Mouse (Mus musculus): ENCODE results near the gene Fscn2. TPM values are rescaled to one million over a fixed set of nuclear protein-coding genes. Genes with fewer than 3 reads are reported as not detected.
A peak's percentile ranks its signal among the peaks of the same experiment; 100 is the strongest.

Fscn2 gene
- polyA plus RNA-seq, 1 experiment from 2014 or later: 0.61 TPM

GRCm38 (mm10) chr11:120354304-120355276 is 6.7 kb upstream of the Fscn2 start:
- H3K4me1 ChIP-seq: peaks cover 80% of the 10 kb centered on the region
- no peak overlapping the region for H3K4me3 ChIP-seq
- no peak overlapping the region for H3K9ac ChIP-seq
- H3K9me3 ChIP-seq: no peaks in the 10 kb centered on the region
- H3K36me3 ChIP-seq: no peaks in the 10 kb centered on the region
- H3K27ac ChIP-seq: no peak overlapping the region
- ATAC-seq (ENCODE audit: low FRiP score, low read depth): no peak
- no peak overlapping the region for H3K4me2 ChIP-seq (replicated peaks)
- whole genome bisulfite sequencing: 85% methylated on average over 17 of the region's 17 CpGs
- no peaks in the 10 kb centered on the region for H3K27me3 ChIP-seq

GRCm38 (mm10) chr11:120355277-120356039 is 5.9 kb upstream of the Fscn2 start:
- no peak overlapping the region for H3K4me3 ChIP-seq
- H3K4me1 ChIP-seq: peaks cover 88% of the 10 kb centered on the region
- H3K27ac ChIP-seq: no peak overlapping the region
- H3K36me3 ChIP-seq: no peaks in the 10 kb centered on the region
- H3K4me2 ChIP-seq (replicated peaks): no peak overlapping the region
- no peaks in the 10 kb centered on the region for H3K9me3 ChIP-seq
- no peaks in the 10 kb centered on the region for H3K27me3 ChIP-seq
- no peak overlapping the region for H3K9ac ChIP-seq
- no peak for ATAC-seq (ENCODE audit: low FRiP score, low read depth)
- 65% methylated on average over 5 of the region's 5 CpGs for WGBS

- Histone ChIP-seq H3K27ac (peak overlapping the region; percentile 16; the same call in 1 of the 2 replicates), H3K36me3 (no peaks in the 10 kb centered on the region), H3K4me2 (replicated peaks) (no peak overlapping the region), H3K4me3 (no peak overlapping the region), H3K9me3 (no peaks in the 10 kb centered on the region), H3K9ac (no peak overlapping the region), H3K4me1 (peaks cover 88% of the 10 kb centered on the region), H3K27me3 (no peaks in the 10 kb centered on the region)
- no peak for ATAC-seq (ENCODE audit: low FRiP score, low read depth)
- 83% methylated on average over 15 of the region's 15 CpGs for WGBS
These were observed 5.0 kb upstream of the Fscn2 start for GRCm38 (mm10) chr11:120356319-120356840.

- H3K27me3 ChIP-seq: no peaks in the 10 kb centered on the region
- H3K27ac ChIP-seq: peak overlapping the region; percentile 93; the same call in 1 of the 2 replicates
- ATAC-seq (ENCODE audit: low FRiP score, low read depth): no peak
- WGBS: 95% methylated on average over 4 of the region's 4 CpGs
- H3K9ac ChIP-seq: no peak overlapping the region
- no peak overlapping the region for H3K4me2 ChIP-seq (replicated peaks)
- H3K4me3 ChIP-seq: no peak overlapping the region
- no peaks in the 10 kb centered on the region for H3K36me3 ChIP-seq
- H3K9me3 ChIP-seq: no peaks in the 10 kb centered on the region
- peaks cover 86% of the 10 kb centered on the region for H3K4me1 ChIP-seq
These were observed 4.4 kb upstream of the Fscn2 start for GRCm38 (mm10) chr11:120356900-120357299.

GRCm38 (mm10) chr11:120357791-120358401 is 3.4 kb upstream of the Fscn2 start:
- Histone ChIP-seq H3K27ac (peak overlapping the region; percentile 93), H3K27me3 (no peaks in the 10 kb centered on the region), H3K4me1 (peaks cover 80% of the 10 kb centered on the region), H3K4me2 (replicated peaks) (peak overlapping the region; percentile 51), H3K9me3 (no peaks in the 10 kb centered on the region), H3K36me3 (no peaks in the 10 kb centered on the region), H3K9ac (peak overlapping the region; percentile 8; the same call in 1 of the 2 replicates), H3K4me3 (0 out of 2 replicates have a peak overlapping the region, but pooled peaks have one; percentile 5)
- peak; percentile 81 for ATAC-seq (ENCODE audit: low FRiP score, low read depth)
- 11% methylated on average over 10 of the region's 10 CpGs for WGBS

GRCm38 (mm10) chr11:120359391-120359790 is 1.9 kb upstream of the Fscn2 start:
- Histone ChIP-seq H3K4me3 (no peak overlapping the region), H3K27me3 (no peaks in the 10 kb centered on the region), H3K9ac (no peak overlapping the region), H3K4me2 (replicated peaks) (no peak overlapping the region), H3K9me3 (no peaks in the 10 kb centered on the region), H3K36me3 (no peaks in the 10 kb centered on the region), H3K4me1 (peaks cover 69% of the 10 kb centered on the region), H3K27ac (peak overlapping the region; percentile 93; the same call in 1 of the 2 replicates)
- WGBS: 82% methylated on average over 6 of the region's 6 CpGs
- no peak for ATAC-seq (ENCODE audit: low FRiP score, low read depth)

GRCm38 (mm10) chr11:120360062-120360461 is 1.3 kb upstream of the Fscn2 start:
- ATAC-seq (ENCODE audit: low FRiP score, low read depth): no peak
- Histone ChIP-seq H3K9me3 (no peaks in the 10 kb centered on the region), H3K36me3 (no peaks in the 10 kb centered on the region), H3K27ac (no peak overlapping the region), H3K9ac (peak overlapping the region; percentile 43; the same call in 1 of the 2 replicates), H3K4me1 (peaks cover 62% of the 10 kb centered on the region), H3K27me3 (no peaks in the 10 kb centered on the region), H3K4me3 (no peak overlapping the region), H3K4me2 (replicated peaks) (no peak overlapping the region)
- 51% methylated on average over 8 of the region's 8 CpGs for WGBS

GRCm38 (mm10) chr11:120360755-120361154 is 579 bp upstream of the Fscn2 start:
- no peak overlapping the region for H3K4me3 ChIP-seq
- H3K9ac ChIP-seq: peak overlapping the region; percentile 43; the same call in 1 of the 2 replicates
- H3K4me2 ChIP-seq (replicated peaks): no peak overlapping the region
- H3K27me3 ChIP-seq: no peaks in the 10 kb centered on the region
- no peaks in the 10 kb centered on the region for H3K9me3 ChIP-seq
- H3K27ac ChIP-seq: no peak overlapping the region
- H3K4me1 ChIP-seq: peaks cover 55% of the 10 kb centered on the region
- no peaks in the 10 kb centered on the region for H3K36me3 ChIP-seq
- ATAC-seq (ENCODE audit: low FRiP score, low read depth): no peak
- WGBS: 65% methylated on average over 5 of the region's 5 CpGs

- Histone ChIP-seq H3K4me2 (replicated peaks) (no peak overlapping the region), H3K4me1 (peaks cover 49% of the 10 kb centered on the region), H3K9ac (no peak overlapping the region), H3K36me3 (no peaks in the 10 kb centered on the region), H3K27me3 (no peaks in the 10 kb centered on the region), H3K4me3 (no peak overlapping the region), H3K27ac (no peak overlapping the region), H3K9me3 (no peaks in the 10 kb centered on the region)
- no peak for ATAC-seq (ENCODE audit: low FRiP score, low read depth)
- WGBS: 84% methylated on average over 6 of the region's 6 CpGs
These were observed 1.6 kb downstream of the Fscn2 start for GRCm38 (mm10) chr11:120362891-120363290.

GRCm38 (mm10) chr11:120366443-120367027 is 5.2 kb downstream of the Fscn2 start:
- H3K9me3 ChIP-seq: no peaks in the 10 kb centered on the region
- H3K27me3 ChIP-seq: no peaks in the 10 kb centered on the region
- ATAC-seq (ENCODE audit: low FRiP score, low read depth): no peak
- peaks cover 19% of the 10 kb centered on the region for H3K4me1 ChIP-seq
- WGBS: 36% methylated on average over 7 of the region's 7 CpGs
- H3K4me2 ChIP-seq (replicated peaks): no peak overlapping the region
- H3K36me3 ChIP-seq: peaks cover 33% of the 10 kb centered on the region
- no peak overlapping the region for H3K9ac ChIP-seq
- no peak overlapping the region for H3K27ac ChIP-seq
- H3K4me3 ChIP-seq: no peak overlapping the region

- no peaks in the 10 kb centered on the region for H3K27me3 ChIP-seq
- H3K27ac ChIP-seq: no peak overlapping the region
- H3K4me1 ChIP-seq: peaks cover 17% of the 10 kb centered on the region
- ATAC-seq (ENCODE audit: low FRiP score, low read depth): peak; percentile 45
- WGBS: 35% methylated on average over 8 of the region's 8 CpGs
- H3K4me3 ChIP-seq: no peak overlapping the region
- no peak overlapping the region for H3K4me2 ChIP-seq (replicated peaks)
- peaks cover 65% of the 10 kb centered on the region for H3K36me3 ChIP-seq
- peak overlapping the region; percentile 36; the same call in 1 of the 2 replicates for H3K9ac ChIP-seq
- no peaks in the 10 kb centered on the region for H3K9me3 ChIP-seq
These were observed 8.3 kb downstream of the Fscn2 start for GRCm38 (mm10) chr11:120369656-120370055.

All from limb, embryonic 13.5 days (tissue).